Mouse (Mus musculus) liver, embryonic 14.5 days (tissue): ENCODE data around the gene Hist1h2bb.

Experiments
- CTCF ChIP-seq: IDR thresholded peaks from 2 replicates; pipeline ENCODE4 v1.5.1; 2016; ENCODE audit warnings: antibody characterized with exemption, low read depth, control low read depth
- EP300 ChIP-seq: IDR thresholded peaks from 2 replicates; pipeline ENCODE4 v1.6.1; 2016; ENCODE audit warnings: antibody characterized with exemption, low read depth

- TF ChIP-seq CTCF (no peak), EP300 (no peak)
Observed at GRCm38 (mm10) chr13:23706771-23707170, 39.8 kb upstream of the Hist1h2bb start.
